Mouse (Mus musculus) embryo, embryonic 10 days (tissue): ENCODE measurements around the gene Sesn3.

Experiments used
- DNase-seq: peaks from one replicate; pipeline ENCODE4 v3.0.0-alpha.2; 2015; ENCODE audit warnings: low spot score

Sesn3 gene

GRCm38 (mm10) chr9:14354852-14355251, 80.0 kb downstream of the Sesn3 start:
- no peak for DNase-seq

- no peak for DNase-seq
Observed at GRCm38 (mm10) chr9:14357033-14357432, 82.2 kb downstream of the Sesn3 start.

GRCm38 (mm10) chr9:14362068-14362768, 87.4 kb downstream of the Sesn3 start:
- DNase-seq, result no peak

GRCm38 (mm10) chr9:14363540-14363939, 88.7 kb downstream of the Sesn3 start:
- DNase-seq, result no peak

DNA sequence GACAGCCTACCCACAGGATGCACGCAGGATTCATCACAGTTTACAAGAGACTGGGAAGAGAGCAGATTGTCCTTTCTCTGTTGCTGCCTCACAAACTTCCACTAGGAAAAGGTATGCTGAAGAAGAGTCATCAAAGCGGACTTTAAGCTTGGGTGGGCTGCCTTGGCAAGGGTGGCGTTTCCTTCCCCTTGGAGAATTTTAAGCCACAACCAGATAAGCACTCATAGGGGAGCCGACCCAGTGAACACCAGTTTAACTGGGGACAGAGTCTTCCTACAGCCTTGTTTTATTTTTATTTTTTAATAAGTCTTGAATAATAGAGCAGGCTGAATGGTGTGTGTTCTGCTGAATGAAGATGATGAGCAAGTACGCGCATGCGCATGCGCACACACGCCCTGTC, 89.9 kb downstream of the Sesn3 start:
- DNase-seq, result no peak

DNA sequence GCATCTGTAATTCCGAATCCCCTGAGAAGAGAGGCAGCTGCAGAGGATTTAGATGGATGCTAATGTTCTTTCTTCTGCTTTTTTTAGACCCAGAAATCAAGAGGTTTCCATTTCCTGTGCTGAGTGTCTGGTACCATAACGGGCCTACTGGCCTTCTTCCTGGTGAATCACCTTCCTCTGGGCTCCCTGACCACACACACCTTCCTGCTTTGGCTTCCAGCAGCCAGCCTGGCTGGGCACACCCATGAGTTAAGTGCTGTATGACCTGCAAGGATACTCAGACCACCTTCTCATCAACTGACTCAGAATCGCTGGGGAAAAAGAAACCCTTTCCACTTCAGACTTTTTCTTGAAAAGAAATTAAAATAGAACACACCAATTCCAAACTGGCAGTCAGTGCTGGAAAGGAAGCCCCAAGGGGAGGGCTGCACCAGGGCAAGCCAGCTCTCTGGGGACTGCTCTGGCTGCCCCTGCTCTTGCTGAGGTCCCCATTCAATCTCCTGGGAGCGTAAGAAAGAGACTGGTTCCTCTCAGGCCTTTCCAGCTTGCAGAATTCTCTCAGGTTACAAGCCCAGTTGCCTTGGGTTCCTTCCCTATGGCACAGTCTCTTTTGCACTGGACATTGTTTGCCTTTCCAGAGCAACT, 90.7 kb downstream of the Sesn3 start:
- no peak for DNase-seq

GRCm38 (mm10) chr9:14367850-14368249, 93.0 kb downstream of the Sesn3 start:
- no peak for DNase-seq

DNA sequence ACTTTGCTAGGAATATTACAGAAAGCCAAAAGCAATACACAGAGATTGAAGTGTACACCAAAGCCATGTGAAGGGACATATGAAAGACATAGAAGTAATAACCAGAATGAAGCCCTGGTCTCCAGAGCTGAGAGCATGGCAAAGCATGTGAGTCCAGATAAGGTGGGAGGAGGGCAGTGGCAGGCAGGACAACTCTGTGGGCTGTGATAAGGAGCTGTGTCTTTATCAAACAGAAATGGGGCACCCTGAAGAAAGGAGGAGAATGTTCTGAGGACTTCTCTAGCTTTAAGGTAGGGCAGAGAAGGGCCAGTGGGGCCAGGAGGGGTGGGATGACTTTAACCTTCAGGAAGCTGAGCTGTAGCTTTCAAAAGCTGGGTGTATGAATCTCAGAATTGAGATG, 94.4 kb downstream of the Sesn3 start:
- DNase-seq, result no peak

DNA sequence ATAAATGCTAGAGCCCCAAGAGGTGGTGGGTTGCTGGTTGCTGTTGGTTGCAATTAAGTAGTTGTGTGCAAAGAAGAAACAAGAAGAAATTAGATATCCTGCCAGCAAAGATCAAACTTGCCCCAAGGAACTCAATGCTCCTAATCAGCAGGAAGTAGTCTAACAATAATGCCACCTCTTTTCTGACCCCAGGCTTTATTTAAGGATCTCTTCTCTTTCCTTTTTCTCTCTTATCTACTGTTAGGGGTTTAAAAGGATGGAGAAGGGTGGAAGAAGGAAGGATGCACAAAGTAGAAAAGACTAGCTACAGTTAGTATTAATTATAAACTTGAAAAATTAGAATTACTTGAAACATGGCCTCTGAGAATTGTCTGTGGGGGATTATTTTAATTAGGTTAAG, 97.6 kb downstream of the Sesn3 start:
- no peak for DNase-seq

- no peak for DNase-seq
Observed at GRCm38 (mm10) chr9:14376149-14376548, 101.3 kb downstream of the Sesn3 start.

- DNase-seq, result no peak
Observed at GRCm38 (mm10) chr9:14378151-14378550, 103.3 kb downstream of the Sesn3 start.

- no peak for DNase-seq
Observed at GRCm38 (mm10) chr9:14379769-14380385, 105.0 kb downstream of the Sesn3 start.

- DNase-seq, result peak; percentile 80
Observed at GRCm38 (mm10) chr9:14380386-14381285, 105.8 kb downstream of the Sesn3 start.

- DNase-seq, result peak; percentile 69
Observed at GRCm38 (mm10) chr9:14381353-14382055, 106.6 kb downstream of the Sesn3 start, which contains the start of gene Endod1. Endod1 (minus strand) TSS chr9:14381507.

DNA sequence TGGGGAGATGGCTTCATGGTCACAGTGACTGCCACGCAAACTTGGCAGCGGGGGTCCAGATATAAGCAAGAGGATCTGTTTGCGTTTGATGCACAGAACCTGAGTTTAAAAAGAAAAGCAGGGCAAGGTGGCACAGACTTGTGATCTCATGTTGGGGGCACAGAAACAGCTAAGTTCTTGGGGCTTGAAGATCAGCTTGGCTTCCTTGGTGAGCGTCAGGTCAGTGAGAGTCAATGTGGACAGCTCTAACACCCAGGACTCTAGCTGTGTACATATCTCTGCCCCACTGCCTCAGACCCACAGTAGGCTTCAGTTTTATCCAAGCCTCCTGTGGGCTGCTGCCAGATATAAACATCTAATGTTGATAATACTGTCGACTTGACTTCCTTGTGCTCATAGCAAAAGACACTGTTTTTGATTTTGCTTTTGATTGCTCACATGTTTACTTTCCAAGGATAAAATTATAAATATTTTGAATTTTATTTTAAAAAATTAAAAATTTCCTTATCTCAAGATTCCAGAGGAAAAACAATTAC, 107.5 kb downstream of the Sesn3 start:
- no peak for DNase-seq
